Mouse (Mus musculus): Measurements from ENCODE around the gene Tbl1x. TPM values are rescaled to one million over a fixed set of nuclear protein-coding genes. Genes with fewer than 3 reads are reported as not detected.
A peak's percentile ranks its signal among the peaks of the same experiment; 100 is the strongest.
"Not testable (repeated sequence)": the region's sequence is repeated elsewhere in the genome, so short reads cannot be mapped to it uniquely, and the experiment has no call there.

Gene Tbl1x
- polyA plus RNA-seq, 1 experiment, result 23.8 TPM

- 42% methylated on average over 2 of the region's 2 CpGs for WGBS
- TF ChIP-seq POLR2A (IDR thresholded peaks at IDR 0.05; ENCODE audit: borderline replicate concordance, extremely low read depth, low read depth, low read length), result no peak
- TF ChIP-seq CTCF (IDR thresholded peaks at IDR 0.05; ENCODE audit: insufficient read depth, low read length), result no peak
- Histone ChIP-seq H3K4me3 (replicated peaks; ENCODE audit: extremely low read depth, low read depth, low read length) (no peak overlapping the region), H3K4me1 (ENCODE audit: control insufficient read depth, insufficient read depth, low read length) (peaks cover 5% of the 10 kb centered on the region)
- no peak for DNase-seq
Measured at GRCm38 (mm10) chrX:77533922-77534321, 23.1 kb downstream of the Tbl1x start.

GRCm38 (mm10) chrX:77539770-77540169 lies 29.0 kb downstream of the Tbl1x start:
- not testable (repeated sequence) for H3K4me3 ChIP-seq (replicated peaks; ENCODE audit: extremely low read depth, low read depth, low read length); H3K4me1 ChIP-seq (ENCODE audit: control insufficient read depth, insufficient read depth, low read length); DNase-seq
- whole genome bisulfite sequencing, result 89% methylated on average over 4 of the region's 4 CpGs

GRCm38 (mm10) chrX:77544003-77544402 lies 33.2 kb downstream of the Tbl1x start:
- TF ChIP-seq POLR2A (IDR thresholded peaks at IDR 0.05; ENCODE audit: borderline replicate concordance, extremely low read depth, low read depth, low read length), result no peak
- TF ChIP-seq CTCF (IDR thresholded peaks at IDR 0.05; ENCODE audit: insufficient read depth, low read length), result no peak
- no peak for DNase-seq
- Histone ChIP-seq H3K4me1 (ENCODE audit: control insufficient read depth, insufficient read depth, low read length) (peaks cover 19% of the 10 kb centered on the region), H3K4me3 (replicated peaks; ENCODE audit: extremely low read depth, low read depth, low read length) (no peak overlapping the region)

- TF ChIP-seq CTCF (IDR thresholded peaks at IDR 0.05; ENCODE audit: insufficient read depth, low read length), result no peak
- no peak for TF ChIP-seq POLR2A (IDR thresholded peaks at IDR 0.05; ENCODE audit: borderline replicate concordance, extremely low read depth, low read depth, low read length)
- 59% methylated on average over 4 of the region's 4 CpGs for WGBS
- DNase-seq, result no peak
- Histone ChIP-seq H3K4me3 (replicated peaks; ENCODE audit: extremely low read depth, low read depth, low read length) (no peak overlapping the region), H3K4me1 (ENCODE audit: control insufficient read depth, insufficient read depth, low read length) (peaks cover 20% of the 10 kb centered on the region)
Measured at GRCm38 (mm10) chrX:77544550-77544949, 33.7 kb downstream of the Tbl1x start.

- DNase-seq, result no peak
- TF ChIP-seq POLR2A (IDR thresholded peaks at IDR 0.05; ENCODE audit: borderline replicate concordance, extremely low read depth, low read depth, low read length), result no peak
- no peak for TF ChIP-seq CTCF (IDR thresholded peaks at IDR 0.05; ENCODE audit: insufficient read depth, low read length)
Measured at GRCm38 (mm10) chrX:77545362-77546078, 34.7 kb downstream of the Tbl1x start.

GRCm38 (mm10) chrX:77546448-77546847 lies 35.6 kb downstream of the Tbl1x start:
- H3K4me1 ChIP-seq (ENCODE audit: control insufficient read depth, insufficient read depth, low read length), result peaks cover 20% of the 10 kb centered on the region
- TF ChIP-seq POLR2A (IDR thresholded peaks at IDR 0.05; ENCODE audit: borderline replicate concordance, extremely low read depth, low read depth, low read length), result no peak
- peak; percentile 40; the same call in 1 of the 2 replicates for TF ChIP-seq CTCF (IDR thresholded peaks at IDR 0.05; ENCODE audit: insufficient read depth, low read length)
- DNase-seq, result no peak
- WGBS, result 74% methylated on average over 1 of the region's 1 CpGs
- no peak overlapping the region for H3K4me3 ChIP-seq (replicated peaks; ENCODE audit: extremely low read depth, low read depth, low read length)

More at GRCm38 (mm10) chrX:77545362-77546078, 34.7 kb downstream of the Tbl1x start:
- H3K4me1 ChIP-seq (ENCODE audit: control insufficient read depth, insufficient read depth, low read length), result peaks cover 20% of the 10 kb centered on the region
- H3K4me3 ChIP-seq (replicated peaks; ENCODE audit: extremely low read depth, low read depth, low read length), result no peak overlapping the region

- Histone ChIP-seq H3K4me1 (ENCODE audit: control insufficient read depth, insufficient read depth, low read length) (peaks cover 22% of the 10 kb centered on the region), H3K4me3 (replicated peaks; ENCODE audit: extremely low read depth, low read depth, low read length) (no peak overlapping the region)
- TF ChIP-seq POLR2A (IDR thresholded peaks at IDR 0.05; ENCODE audit: borderline replicate concordance, extremely low read depth, low read depth, low read length) (no peak), CTCF (IDR thresholded peaks at IDR 0.05; ENCODE audit: insufficient read depth, low read length) (no peak)
- 71% methylated on average over 1 of the region's 1 CpGs for WGBS
- DNase-seq, result no peak
Measured at GRCm38 (mm10) chrX:77548951-77549350, 38.1 kb downstream of the Tbl1x start.

GRCm38 (mm10) chrX:77550388-77550787 lies 39.6 kb downstream of the Tbl1x start:
- no peak for DNase-seq
- no peak overlapping the region for H3K4me3 ChIP-seq (replicated peaks; ENCODE audit: extremely low read depth, low read depth, low read length)
- H3K4me1 ChIP-seq (ENCODE audit: control insufficient read depth, insufficient read depth, low read length), result peaks cover 13% of the 10 kb centered on the region
- TF ChIP-seq POLR2A (IDR thresholded peaks at IDR 0.05; ENCODE audit: borderline replicate concordance, extremely low read depth, low read depth, low read length) (no peak), CTCF (IDR thresholded peaks at IDR 0.05; ENCODE audit: insufficient read depth, low read length) (no peak)

GRCm38 (mm10) chrX:77551306-77551705 lies 40.5 kb downstream of the Tbl1x start:
- TF ChIP-seq CTCF (IDR thresholded peaks at IDR 0.05; ENCODE audit: insufficient read depth, low read length), result no peak
- TF ChIP-seq POLR2A (IDR thresholded peaks at IDR 0.05; ENCODE audit: borderline replicate concordance, extremely low read depth, low read depth, low read length), result no peak
- Histone ChIP-seq H3K4me3 (replicated peaks; ENCODE audit: extremely low read depth, low read depth, low read length) (no peak overlapping the region), H3K4me1 (ENCODE audit: control insufficient read depth, insufficient read depth, low read length) (peaks cover 9% of the 10 kb centered on the region; the same call in 1 of the 2 replicates)
- DNase-seq, result no peak

GRCm38 (mm10) chrX:77552088-77552487 lies 41.3 kb downstream of the Tbl1x start:
- TF ChIP-seq CTCF (IDR thresholded peaks at IDR 0.05; ENCODE audit: insufficient read depth, low read length) (no peak), POLR2A (IDR thresholded peaks at IDR 0.05; ENCODE audit: borderline replicate concordance, extremely low read depth, low read depth, low read length) (no peak)
- no peak for DNase-seq
- H3K4me3 ChIP-seq (replicated peaks; ENCODE audit: extremely low read depth, low read depth, low read length), result no peak overlapping the region
- WGBS, result 57% methylated on average over 3 of the region's 3 CpGs
- peaks cover 5% of the 10 kb centered on the region; the same call in 1 of the 2 replicates for H3K4me1 ChIP-seq (ENCODE audit: control insufficient read depth, insufficient read depth, low read length)
